Mouse (Mus musculus): Measurements from ENCODE around the gene Med7.

Gene Med7

DNA sequence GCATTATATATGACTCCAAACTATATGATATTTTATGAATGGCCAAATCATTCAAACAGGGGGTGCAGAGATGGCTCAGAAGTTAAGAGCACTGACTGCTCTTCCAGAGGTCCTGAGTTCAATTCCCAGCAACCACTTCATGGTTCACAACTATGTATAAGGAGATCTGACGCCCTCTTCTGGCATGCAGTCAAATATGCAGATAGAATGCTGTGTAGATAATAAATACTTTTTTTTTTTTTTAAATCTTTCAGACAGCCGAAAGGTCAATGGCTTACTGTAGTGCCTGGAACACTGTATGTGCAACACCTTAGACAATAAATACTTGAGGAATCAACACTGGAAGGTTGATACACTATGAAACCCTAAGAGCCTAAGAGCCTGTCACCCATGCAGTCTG is 6.6 kb upstream of the Med7 start:
- DNase-seq: no peak

DNA sequence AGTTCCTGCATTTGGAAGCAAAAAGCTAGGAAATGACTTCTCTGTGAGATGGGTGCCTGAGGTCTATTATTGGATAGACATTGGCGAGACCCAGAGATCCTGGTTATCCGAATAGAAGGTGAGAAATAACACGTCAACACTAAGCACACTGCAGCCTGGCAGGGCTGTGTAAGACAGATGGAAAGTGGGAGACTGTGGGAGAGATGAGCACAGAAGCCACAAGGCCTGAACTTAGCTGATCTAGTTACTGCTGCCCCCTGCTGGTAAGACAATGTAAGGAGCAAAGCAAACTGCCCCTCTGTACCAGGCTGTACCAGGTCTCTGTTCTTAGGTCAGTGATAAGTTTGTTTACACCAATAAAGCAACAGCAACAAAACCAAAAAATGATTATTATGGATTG is 5.6 kb upstream of the Med7 start:
- peak; percentile 77 to 79 for DNase-seq

DNA sequence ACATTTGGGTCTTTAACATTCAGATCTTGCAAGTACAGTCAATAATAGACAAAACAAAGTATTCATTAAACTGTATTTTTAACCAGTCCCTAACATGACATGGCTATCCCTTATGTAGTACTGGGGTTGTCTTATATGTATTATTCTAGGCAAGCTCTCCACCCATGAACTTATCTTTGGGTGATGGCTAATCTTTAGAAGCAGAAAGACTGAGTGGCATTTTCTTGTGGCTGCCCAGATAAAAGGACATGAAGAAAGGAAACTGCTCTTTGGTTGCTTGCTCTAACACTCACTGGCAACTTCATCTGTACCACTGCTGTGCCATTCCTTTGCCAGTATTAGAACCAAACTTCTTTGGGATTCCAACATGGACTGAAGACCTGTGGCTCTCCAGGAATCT is 1.4 kb upstream of the Med7 start:
- no peak for DNase-seq

- DNase-seq: peak in 1 of 2 experiments; percentile 38
These were observed 805 bp downstream of the Med7 start for GRCm38 (mm10) chr11:46437459-46438000.

DNA sequence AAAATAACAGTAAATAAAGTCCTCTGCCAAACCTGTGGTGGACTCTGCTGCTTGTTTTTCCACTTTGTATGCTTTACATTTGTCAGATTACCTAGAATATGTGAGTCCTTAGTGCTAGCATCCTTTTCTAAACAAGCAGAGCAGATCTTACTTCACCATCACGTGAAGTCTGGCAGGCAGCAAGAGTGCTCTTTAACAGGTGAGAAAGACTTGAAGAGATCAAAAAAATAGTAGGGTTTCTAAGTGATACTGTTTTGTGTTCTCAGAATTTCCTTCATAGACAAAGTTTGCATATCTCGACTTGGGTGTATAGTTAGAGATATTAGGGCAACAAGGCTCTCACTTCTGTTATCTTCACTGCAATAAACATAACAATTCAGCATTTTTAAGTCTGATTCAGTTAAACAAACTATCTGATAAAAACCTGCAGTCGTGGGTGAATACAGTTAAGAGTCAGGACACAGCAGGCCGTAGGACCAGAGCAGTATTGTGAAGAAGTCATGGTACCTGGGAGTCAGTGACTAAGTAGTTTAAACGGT is 2.3 kb downstream of the Med7 start:
- no peak for DNase-seq

- DNase-seq: no peak
These were observed 5.0 kb downstream of the Med7 start for GRCm38 (mm10) chr11:46441774-46442173.

DNA sequence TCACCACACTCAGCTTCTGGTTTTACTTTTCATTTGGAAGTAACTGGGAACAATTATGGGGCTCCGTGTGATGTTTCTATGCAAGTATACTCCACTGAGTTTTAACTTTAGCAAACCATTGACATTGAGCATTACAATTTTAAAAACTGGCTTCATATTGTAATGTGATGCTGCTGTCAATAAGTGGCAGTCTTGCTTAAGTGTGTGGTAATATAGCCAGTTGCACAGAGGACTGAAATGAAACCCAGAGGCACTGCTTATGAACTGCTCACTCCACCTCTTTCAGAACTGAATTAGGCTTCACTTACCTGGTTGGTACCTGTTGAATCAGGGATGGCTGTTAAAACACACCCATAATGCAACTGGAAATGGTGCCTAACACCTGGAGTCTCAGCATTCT is 6.4 kb downstream of the Med7 start:
- DNase-seq: no peak

DNA sequence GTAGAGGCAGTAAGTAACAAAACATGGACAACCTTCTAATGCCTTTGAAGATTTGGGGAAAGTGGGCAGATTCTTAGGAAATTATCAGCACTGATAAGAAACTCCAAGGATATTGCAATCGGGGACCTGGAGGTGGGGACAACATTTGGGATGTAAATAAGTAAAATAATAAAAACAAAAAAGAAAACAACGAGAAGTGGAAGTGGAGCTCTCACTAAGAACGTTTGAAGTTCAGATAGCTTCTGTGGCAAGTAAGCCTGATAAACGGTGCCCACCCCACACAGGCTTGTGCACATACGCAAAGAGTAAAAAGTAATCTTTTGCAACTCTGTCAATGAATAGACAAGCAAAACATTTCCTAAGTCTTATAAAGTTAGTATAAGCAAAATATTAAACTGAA is 7.3 kb downstream of the Med7 start:
- DNase-seq: no peak

DNA sequence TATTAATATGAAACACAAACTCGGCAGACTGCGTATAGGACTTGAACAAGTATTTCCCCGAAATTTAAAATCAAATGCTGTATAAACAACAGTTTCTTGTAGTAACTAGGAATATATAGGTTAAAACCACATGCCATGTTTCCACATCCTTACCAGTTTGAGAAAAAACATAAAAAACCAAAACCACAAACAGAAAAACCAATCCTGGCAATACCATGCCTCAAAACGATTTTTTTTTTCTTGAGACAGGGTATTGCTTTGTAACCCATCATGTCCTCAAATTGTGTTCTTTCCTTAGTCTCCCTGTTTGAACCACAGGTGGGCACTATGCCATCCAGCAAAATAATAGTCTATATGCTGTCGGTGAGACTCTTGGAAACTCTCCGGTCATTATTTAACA is 9.4 kb downstream of the Med7 start:
- no peak for DNase-seq

DNA sequence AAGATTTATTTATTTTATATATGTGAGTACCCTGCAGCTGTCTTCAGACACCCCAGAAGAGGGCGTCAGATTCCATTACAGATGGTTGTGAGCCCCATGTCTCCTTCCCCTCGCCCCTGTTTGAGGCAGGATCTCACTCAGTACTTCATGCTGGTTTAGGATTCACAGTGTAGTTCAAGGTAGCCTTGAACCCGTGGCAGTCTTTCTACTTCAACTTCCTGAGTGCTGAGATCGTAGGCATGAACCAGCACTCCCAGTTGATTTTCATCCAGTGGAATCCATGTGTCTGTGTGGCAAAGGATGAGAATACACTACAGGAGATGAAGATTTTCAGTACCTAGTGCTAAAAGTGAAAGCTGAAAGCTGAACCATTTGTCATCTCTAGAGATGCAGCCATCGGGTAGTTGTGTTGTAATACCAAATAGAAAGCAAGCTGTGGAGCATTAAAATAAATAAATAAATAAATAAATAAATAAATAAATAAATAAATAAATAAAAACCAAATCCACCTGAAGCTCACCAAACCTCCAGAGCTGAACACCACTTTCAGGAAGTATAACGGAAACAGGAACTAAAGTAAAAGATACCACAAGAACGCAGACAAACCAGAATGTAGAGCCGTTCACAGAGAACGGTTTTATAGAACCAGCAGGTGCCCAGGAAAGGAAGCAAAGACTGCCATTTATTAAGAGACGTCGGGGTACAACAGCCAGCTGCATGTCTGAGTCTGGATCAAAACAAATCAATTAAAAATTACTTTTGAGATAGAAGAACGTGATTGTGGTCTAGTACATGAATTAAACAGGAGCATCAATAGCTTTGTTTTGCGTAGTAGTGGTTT is 11.1 kb downstream of the Med7 start:
- no peak for DNase-seq

- no peak for DNase-seq
These were observed 12.8 kb downstream of the Med7 start for GRCm38 (mm10) chr11:46449461-46450080.

DNA sequence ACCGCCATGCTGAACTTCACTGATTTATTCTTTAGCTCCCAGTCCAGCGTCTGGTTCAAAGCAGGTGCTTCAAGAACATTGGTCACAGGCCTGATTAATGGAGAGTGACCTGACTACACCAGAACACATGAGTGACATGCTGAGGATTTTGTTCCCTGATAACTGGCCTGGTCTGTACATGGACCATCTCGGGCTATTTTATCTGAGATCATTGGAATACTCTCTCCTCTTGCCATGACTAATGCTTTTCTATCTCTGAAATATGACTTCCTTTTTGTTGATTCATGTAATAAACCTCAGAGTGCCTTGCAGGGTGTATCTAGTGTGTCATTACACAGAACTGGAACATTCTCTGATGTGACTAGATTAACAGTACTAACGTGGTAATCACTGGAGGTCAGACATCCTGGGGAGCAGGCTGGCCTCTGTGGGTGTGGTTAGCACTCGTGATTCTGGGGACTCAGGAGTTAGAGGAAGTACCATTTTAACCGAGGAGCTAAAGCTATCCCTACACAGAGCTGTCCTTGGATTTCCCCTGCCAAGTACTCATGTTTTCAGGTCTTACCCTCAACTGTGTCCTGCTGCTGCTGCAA is 17.8 kb downstream of the Med7 start, which contains the start of gene Havcr2:
Gene Havcr2, plus strand, starts transcription at position 483 of the 593 bp plus-strand sequence.
- DNase-seq: no peak

DNA sequence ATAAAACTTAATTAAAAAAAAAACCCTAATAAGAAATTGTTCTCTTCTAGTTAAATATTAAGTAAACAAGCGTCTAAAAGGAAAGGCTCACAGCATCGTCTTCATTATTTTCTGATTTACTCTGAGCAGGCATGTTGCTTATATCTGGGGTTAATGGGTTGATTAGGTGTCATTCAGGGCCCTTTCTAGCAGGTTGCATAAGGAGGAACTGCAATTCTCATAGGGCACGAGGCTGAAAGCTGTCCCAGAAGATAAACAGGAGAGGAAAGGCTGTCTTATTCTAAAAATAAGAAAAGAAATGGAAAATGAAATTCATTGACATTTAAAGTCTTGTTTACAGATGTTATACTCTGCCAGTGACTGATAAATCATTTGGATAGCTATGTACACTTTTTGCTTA is 23.2 kb downstream of the Med7 start:
- DNase-seq: no peak

GRCm38 (mm10) chr11:46461362-46461761 is 24.6 kb downstream of the Med7 start:
- DNase-seq: no peak

DNA sequence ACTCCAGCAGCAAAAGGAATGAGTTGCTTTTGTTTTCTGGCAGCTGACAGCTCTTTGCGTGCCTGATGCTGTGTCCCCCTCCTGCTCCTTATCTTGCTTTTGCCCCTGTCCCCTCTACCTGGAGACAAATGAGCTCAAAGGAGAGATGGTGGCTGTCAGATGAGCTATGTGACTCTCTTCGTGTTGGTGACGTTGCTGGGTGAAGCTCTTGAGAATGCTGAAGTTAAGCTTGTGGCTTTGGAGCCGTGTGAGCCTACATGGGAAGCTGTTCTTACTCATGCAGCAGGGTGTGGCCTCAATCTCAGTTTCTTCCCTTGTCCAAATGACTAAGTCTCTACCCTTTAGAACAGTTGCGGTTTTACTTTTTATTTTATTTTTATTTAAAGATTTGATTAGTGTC is 25.2 kb downstream of the Med7 start:
- no peak for DNase-seq

GRCm38 (mm10) chr11:46466878-46467277 is 30.2 kb downstream of the Med7 start:
- no peak for DNase-seq

- no peak for DNase-seq
These were observed 37.5 kb downstream of the Med7 start for GRCm38 (mm10) chr11:46474220-46474619.

DNA sequence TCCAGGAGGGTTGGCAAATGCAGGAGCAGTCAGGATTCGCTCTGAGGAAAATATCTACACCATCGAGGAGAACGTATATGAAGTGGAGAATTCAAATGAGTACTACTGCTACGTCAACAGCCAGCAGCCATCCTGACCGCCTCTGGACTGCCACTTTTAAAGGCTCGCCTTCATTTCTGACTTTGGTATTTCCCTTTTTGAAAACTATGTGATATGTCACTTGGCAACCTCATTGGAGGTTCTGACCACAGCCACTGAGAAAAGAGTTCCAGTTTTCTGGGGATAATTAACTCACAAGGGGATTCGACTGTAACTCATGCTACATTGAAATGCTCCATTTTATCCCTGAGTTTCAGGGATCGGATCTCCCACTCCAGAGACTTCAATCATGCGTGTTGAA is 42.6 kb downstream of the Med7 start:
- DNase-seq: no peak

DNA sequence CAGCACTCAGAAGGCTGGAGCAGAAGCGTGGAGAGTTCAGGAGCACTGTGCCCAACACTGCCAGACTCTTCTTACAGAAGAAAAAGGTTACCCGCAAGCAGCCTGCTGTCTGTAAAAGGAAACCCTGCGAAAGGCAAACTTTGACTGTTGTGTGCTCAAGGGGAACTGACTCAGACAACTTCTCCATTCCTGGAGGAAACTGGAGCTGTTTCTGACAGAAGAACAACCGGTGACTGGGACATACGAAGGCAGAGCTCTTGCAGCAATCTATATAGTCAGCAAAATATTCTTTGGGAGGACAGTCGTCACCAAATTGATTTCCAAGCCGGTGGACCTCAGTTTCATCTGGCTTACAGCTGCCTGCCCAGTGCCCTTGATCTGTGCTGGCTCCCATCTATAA is 43.8 kb downstream of the Med7 start:
- DNase-seq: no peak

- no peak for DNase-seq
These were observed 51.5 kb downstream of the Med7 start for GRCm38 (mm10) chr11:46488231-46488630.

DNA sequence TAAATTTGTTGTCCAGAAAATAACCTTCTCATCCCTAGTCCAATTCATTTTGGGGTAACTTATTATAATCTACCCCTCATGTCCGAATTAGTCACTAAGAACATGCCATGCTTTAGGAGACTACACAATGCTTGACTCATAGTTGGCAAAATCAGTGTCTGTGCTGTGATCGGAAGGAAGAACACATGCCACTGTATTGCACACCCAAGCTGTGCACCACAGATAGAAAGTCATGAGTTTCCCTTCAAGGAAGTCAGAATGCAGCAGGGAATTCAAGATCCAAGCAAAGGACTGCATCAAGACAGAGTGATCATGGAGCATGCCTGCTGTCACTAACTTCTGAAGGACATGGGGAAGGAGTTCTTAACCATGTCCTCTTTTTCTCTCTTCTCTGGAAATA is 51.9 kb downstream of the Med7 start:
- DNase-seq: no peak
